Mouse (Mus musculus) liver, postnatal 0 days (tissue): Measurements from ENCODE around the gene Zfp36l2.

Source experiments
- CTCF ChIP-seq: sonication (generic); IDR thresholded peaks from 2 replicates; pipeline ENCODE4 v1.5.1; 2016; ENCODE audit warnings: antibody characterized with exemption, low read depth
- EP300 ChIP-seq: IDR thresholded peaks from 2 replicates; pipeline ENCODE4 v1.6.1; 2016; ENCODE audit warnings: antibody characterized with exemption, low read depth, mild to moderate bottlenecking

- no peak for TF ChIP-seq CTCF
- no peak for TF ChIP-seq EP300
Observed at GRCm38 (mm10) chr17:84144130-84144529, 43.6 kb downstream of the Zfp36l2 start.
